Mouse (Mus musculus): Measurements from ENCODE around the gene Limk2. TPM values are rescaled to one million over a fixed set of nuclear protein-coding genes. Genes with fewer than 3 reads are reported as not detected.

Gene Limk2
- total and polyA plus RNA-seq, 2 experiments from 2014 or later, result 31.0 to 38.3 TPM

DNA sequence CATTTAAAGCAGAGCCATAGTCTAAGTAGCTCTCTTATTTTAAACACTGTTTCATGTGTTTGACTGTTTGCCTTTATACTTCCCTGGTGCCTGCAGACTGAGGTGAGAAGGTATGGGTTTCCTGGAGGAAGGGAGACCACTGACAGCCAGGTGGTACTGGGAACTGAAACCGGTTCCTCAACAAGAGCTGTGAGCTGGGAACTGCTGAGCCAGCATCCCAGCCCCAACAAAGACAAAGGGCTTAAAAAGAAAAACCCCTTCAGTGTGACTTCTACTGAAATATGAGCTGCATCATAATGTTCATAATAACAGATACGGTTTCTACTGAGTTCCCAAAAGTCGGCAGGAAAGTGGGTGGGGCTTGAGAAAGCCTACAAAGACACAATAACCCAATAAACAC is 46.1 kb downstream of the Limk2 start:
- Histone ChIP-seq H3K27me3 (ENCODE audit: control insufficient read depth, insufficient read depth, low read length) (no peaks in the 10 kb centered on the region), H3K9ac (replicated peaks; ENCODE audit: low read depth, low read length) (no peak overlapping the region), H3K4me1 (ENCODE audit: control insufficient read depth, insufficient read depth) (no peaks in the 10 kb centered on the region), H3K4me3 (ENCODE audit: low read depth, low read length) (no peak overlapping the region), H3K36me3 (replicated peaks; ENCODE audit: control insufficient read depth, insufficient read depth, low read length) (peaks cover 29% of the 10 kb centered on the region), H3K27ac (ENCODE audit: low read depth) (no peak overlapping the region), H3K4me2 (ENCODE audit: low read depth, low read length) (no peak overlapping the region), H3K9me3 (replicated peaks; ENCODE audit: control insufficient read depth, low read length) (peaks cover 6% of the 10 kb centered on the region; the same call in 1 of the 2 replicates)
- WGBS, result 83% methylated on average over 3 of the region's 3 CpGs
- no peak for TF ChIP-seq EP300 (IDR thresholded peaks at IDR 0.05; ENCODE audit: low read depth)
- no peak for TF ChIP-seq CTCF (IDR thresholded peaks at IDR 0.05; ENCODE audit: low read depth)
- no peak for ATAC-seq (ENCODE audit: insufficient read depth, low read depth)
- DNase-seq (ENCODE audit: low spot score), result no peak

DNA sequence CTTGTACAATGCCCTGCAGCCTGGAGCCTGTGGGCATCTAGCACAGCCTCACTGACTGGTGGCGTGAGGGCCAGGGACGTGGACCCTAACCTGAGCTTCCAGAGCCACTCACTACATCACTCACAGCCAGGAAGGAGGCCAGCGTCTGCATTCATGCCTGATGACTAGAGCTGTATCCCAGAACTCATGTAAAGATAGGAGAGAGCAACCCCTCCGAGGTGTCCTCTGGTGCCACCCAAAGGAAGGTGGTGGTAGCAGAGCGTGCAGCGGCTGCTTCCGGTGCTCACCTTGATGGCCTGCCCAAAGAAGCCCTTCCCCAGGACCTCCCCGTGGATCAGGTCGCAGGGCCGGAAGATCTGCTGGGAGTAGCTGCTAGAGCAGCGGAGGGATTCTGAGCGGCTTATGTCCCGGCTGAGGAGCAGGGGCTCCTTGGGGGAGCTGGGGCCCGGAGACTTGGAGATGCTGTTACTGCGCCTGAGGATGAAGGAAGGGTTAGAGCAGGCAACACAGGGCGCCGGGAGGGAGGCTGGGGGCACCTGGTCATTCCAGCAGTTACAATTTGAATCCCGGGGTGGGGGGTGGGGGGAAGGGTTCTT is 55.9 kb downstream of the Limk2 start:
- Histone ChIP-seq H3K36me3 (replicated peaks; ENCODE audit: control insufficient read depth, insufficient read depth, low read length) (peaks cover 62% of the 10 kb centered on the region), H3K27me3 (ENCODE audit: control insufficient read depth, insufficient read depth, low read length) (no peaks in the 10 kb centered on the region), H3K4me1 (ENCODE audit: control insufficient read depth, insufficient read depth) (peaks cover 11% of the 10 kb centered on the region), H3K4me3 (ENCODE audit: low read depth, low read length) (no peak overlapping the region), H3K27ac (ENCODE audit: low read depth) (no peak overlapping the region), H3K4me2 (ENCODE audit: low read depth, low read length) (no peak overlapping the region), H3K9ac (replicated peaks; ENCODE audit: low read depth, low read length) (no peak overlapping the region), H3K9me3 (replicated peaks; ENCODE audit: control insufficient read depth, low read length) (no peaks in the 10 kb centered on the region)
- 55% methylated on average over 18 of the region's 18 CpGs for WGBS
- TF ChIP-seq EP300 (IDR thresholded peaks at IDR 0.05; ENCODE audit: low read depth) (no peak), CTCF (IDR thresholded peaks at IDR 0.05; ENCODE audit: low read depth) (peak; percentile 46)
- ATAC-seq (ENCODE audit: insufficient read depth, low read depth) (peak; percentile 28; the same call in 1 of the 2 replicates), DNase-seq (ENCODE audit: low spot score) (no peak)

DNA sequence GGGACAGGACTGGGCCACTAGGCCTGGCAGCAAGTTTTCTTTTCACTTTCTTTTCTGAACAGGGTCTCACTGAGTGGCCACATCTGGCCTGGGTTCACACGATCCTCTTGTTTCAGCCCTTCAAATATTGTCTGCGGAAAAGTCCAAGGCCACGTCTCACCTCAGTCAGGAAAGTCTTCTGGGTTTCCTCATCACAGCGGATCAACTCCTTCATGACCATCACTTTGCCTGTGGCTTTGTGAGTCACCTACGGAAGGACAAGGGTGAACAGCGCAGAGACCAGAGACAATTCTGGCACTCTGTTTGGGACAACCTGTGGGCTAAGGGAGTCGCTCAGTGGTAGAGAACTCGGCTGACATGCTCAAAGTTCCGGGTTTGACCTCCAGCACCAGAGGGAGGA is 56.9 kb downstream of the Limk2 start:
- 91% methylated on average over 9 of the region's 9 CpGs for WGBS
- TF ChIP-seq EP300 (IDR thresholded peaks at IDR 0.05; ENCODE audit: low read depth) (no peak), CTCF (IDR thresholded peaks at IDR 0.05; ENCODE audit: low read depth) (no peak)
- H3K4me3 ChIP-seq (ENCODE audit: low read depth, low read length), result no peak overlapping the region
- no peaks in the 10 kb centered on the region for H3K27me3 ChIP-seq (ENCODE audit: control insufficient read depth, insufficient read depth, low read length)
- H3K36me3 ChIP-seq (replicated peaks; ENCODE audit: control insufficient read depth, insufficient read depth, low read length), result peaks cover 54% of the 10 kb centered on the region
- H3K9me3 ChIP-seq (replicated peaks; ENCODE audit: control insufficient read depth, low read length), result no peaks in the 10 kb centered on the region
- H3K4me2 ChIP-seq (ENCODE audit: low read depth, low read length), result no peak overlapping the region
- no peak overlapping the region for H3K27ac ChIP-seq (ENCODE audit: low read depth)
- ATAC-seq (ENCODE audit: insufficient read depth, low read depth) (no peak), DNase-seq (ENCODE audit: low spot score) (no peak)
- peaks cover 18% of the 10 kb centered on the region for H3K4me1 ChIP-seq (ENCODE audit: control insufficient read depth, insufficient read depth)
- H3K9ac ChIP-seq (replicated peaks; ENCODE audit: low read depth, low read length), result no peak overlapping the region

DNA sequence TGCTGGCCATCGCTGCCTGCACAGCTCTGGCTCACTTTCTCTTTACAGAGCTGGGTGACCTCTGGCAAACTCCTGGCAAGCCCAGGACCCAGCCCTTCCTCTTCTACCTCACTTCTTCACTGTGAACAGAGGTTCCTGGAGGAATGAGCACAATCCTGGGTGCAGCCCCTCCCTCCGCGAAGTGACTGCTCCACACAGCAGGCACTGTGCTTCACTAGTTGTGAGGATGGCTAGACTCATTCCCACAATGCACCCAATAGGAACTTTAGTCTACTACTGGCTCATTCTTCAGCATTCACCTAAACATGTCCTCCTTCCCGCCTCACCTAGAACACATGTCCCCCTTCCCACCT is 59.7 kb downstream of the Limk2 start:
- no peak overlapping the region for H3K4me2 ChIP-seq (ENCODE audit: low read depth, low read length)
- H3K4me3 ChIP-seq (ENCODE audit: low read depth, low read length), result no peak overlapping the region
- no peak for TF ChIP-seq EP300 (IDR thresholded peaks at IDR 0.05; ENCODE audit: low read depth)
- TF ChIP-seq CTCF (IDR thresholded peaks at IDR 0.05; ENCODE audit: low read depth), result no peak
- no peaks in the 10 kb centered on the region for H3K9me3 ChIP-seq (replicated peaks; ENCODE audit: control insufficient read depth, low read length)
- peak overlapping the region; percentile 47; the same call in 1 of the 2 replicates for H3K27ac ChIP-seq (ENCODE audit: low read depth)
- no peak overlapping the region for H3K9ac ChIP-seq (replicated peaks; ENCODE audit: low read depth, low read length)
- H3K36me3 ChIP-seq (replicated peaks; ENCODE audit: control insufficient read depth, insufficient read depth, low read length), result peaks cover 61% of the 10 kb centered on the region
- ATAC-seq (ENCODE audit: insufficient read depth, low read depth) (no peak), DNase-seq (ENCODE audit: low spot score) (no peak)
- 77% methylated on average over 4 of the region's 4 CpGs for WGBS
- no peaks in the 10 kb centered on the region for H3K27me3 ChIP-seq (ENCODE audit: control insufficient read depth, insufficient read depth, low read length)
- H3K4me1 ChIP-seq (ENCODE audit: control insufficient read depth, insufficient read depth), result peaks cover 18% of the 10 kb centered on the region

DNA sequence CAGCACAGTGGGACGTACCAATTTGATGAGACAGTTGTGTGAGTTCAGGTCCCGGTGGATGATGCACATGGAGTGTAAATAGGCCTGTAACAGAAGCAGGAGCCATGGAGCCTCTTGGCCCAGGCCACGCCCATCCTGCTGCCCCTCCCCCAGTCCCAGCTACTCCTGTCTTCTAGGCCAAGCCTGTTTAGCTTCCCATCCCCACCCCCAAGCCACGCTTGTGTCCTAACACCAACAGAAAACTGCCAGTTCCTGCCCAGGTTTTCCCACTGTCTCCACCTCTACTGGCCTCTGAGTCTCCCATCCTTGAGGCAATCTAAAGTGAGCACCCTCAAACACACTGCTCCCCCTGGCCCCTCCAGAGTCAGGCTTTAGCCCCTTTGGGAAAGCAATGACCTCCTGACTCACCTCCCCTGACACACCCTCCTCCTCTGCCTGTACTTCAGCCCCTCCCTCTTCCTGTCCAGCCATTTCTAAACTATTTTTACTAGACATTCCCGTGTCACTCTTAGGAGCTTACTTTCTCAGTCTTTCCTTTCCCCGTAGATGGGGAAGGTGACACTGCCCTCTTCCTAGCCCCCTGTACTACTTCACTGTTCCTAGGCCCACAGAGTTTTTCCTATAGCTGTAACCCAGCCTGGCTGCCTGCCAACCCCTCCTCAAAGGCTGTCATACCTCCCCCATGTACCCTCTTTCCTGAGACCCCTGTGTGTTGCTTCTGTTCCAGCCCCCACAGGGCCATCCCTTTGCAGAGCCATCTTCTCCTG is 60.2 kb downstream of the Limk2 start:
- Histone ChIP-seq H3K9ac (replicated peaks; ENCODE audit: low read depth, low read length) (no peak overlapping the region), H3K4me1 (ENCODE audit: control insufficient read depth, insufficient read depth) (peaks cover 18% of the 10 kb centered on the region), H3K27ac (ENCODE audit: low read depth) (peak overlapping the region; percentile 47), H3K36me3 (replicated peaks; ENCODE audit: control insufficient read depth, insufficient read depth, low read length) (peaks cover 61% of the 10 kb centered on the region), H3K27me3 (ENCODE audit: control insufficient read depth, insufficient read depth, low read length) (no peaks in the 10 kb centered on the region), H3K9me3 (replicated peaks; ENCODE audit: control insufficient read depth, low read length) (no peaks in the 10 kb centered on the region), H3K4me2 (ENCODE audit: low read depth, low read length) (no peak overlapping the region), H3K4me3 (ENCODE audit: low read depth, low read length) (no peak overlapping the region)
- DNase-seq (ENCODE audit: low spot score) (no peak), ATAC-seq (ENCODE audit: insufficient read depth, low read depth) (peak; percentile 48)
- TF ChIP-seq CTCF (IDR thresholded peaks at IDR 0.05; ENCODE audit: low read depth) (no peak), EP300 (IDR thresholded peaks at IDR 0.05; ENCODE audit: low read depth) (no peak)
- WGBS, result 29% methylated on average over 6 of the region's 6 CpGs

Measured in heart, postnatal 0 days (tissue).